Mouse (Mus musculus): Measurements from ENCODE around the gene Arl10.

DNA sequence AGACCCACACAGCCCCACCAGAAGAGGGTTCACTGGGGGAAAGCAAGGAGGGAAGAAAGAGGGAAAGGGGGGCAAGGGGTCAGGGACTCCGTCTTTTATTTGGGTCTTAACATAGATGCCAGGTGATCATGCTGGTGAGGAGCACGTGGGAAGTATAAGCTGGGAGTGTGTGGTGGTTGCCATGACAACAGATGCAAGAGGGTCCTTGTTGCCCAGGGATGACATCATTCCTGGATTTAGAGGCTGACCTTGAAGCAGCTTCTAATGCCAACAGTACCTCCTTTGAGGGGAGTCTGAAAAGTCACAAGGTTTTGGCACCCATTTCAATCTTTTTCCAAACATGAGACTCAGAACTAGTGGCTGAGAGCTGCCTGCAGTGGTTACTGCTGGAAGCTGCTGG, 3.2 kb upstream of the Arl10 start:
- TF ChIP-seq CTCF (IDR thresholded peaks at IDR 0.05; ENCODE audit: borderline replicate concordance, insufficient read depth, low read depth, low read length) (no peak), POLR2A (IDR thresholded peaks at IDR 0.05; ENCODE audit: borderline replicate concordance, insufficient read depth, low read length) (no peak)

All from cerebellum, adult 2 months (tissue).